Mouse (Mus musculus) hindbrain, embryonic 12.5 days (tissue): ENCODE results near the gene Yipf3. TPM values are rescaled to one million over a fixed set of nuclear protein-coding genes. Genes with fewer than 3 reads are reported as not detected.
A peak's percentile ranks its signal among the peaks of the same experiment; 100 is the strongest.

ENCODE experiments used
- ATAC-seq: fragments of 200-750 bp; cut with Nextera tagmentation; 2 replicates; pipeline ENCODE4 v1.8.0; 2017; ENCODE audit warnings: moderate TSS enrichment; ENCODE audit not compliant: low FRiP score
- H3K27ac ChIP-seq: fragments of 300-500 bp; sonication (generic); 2 replicates; pipeline ENCODE4 v1.5.1; 2016; ENCODE audit warnings: mild to moderate bottlenecking
- H3K27me3 ChIP-seq: fragments of 300-500 bp; sonication (generic); 2 replicates; pipeline ENCODE4 v1.6.1; 2016; ENCODE audit warnings: mild to moderate bottlenecking
- H3K36me3 ChIP-seq: fragments of 300-500 bp; sonication (generic); 2 replicates; pipeline ENCODE4 v1.6.1; 2016; ENCODE audit warnings: mild to moderate bottlenecking
- H3K4me1 ChIP-seq: fragments of 300-500 bp; sonication (generic); 2 replicates; pipeline ENCODE4 v1.6.1; 2016
- H3K4me2 ChIP-seq: fragments of 300-500 bp; sonication (generic); replicated peaks from 2 replicates; pipeline ENCODE4 v1.6.1; 2016; ENCODE audit warnings: mild to moderate bottlenecking
- H3K4me3 ChIP-seq: fragments of 300-500 bp; sonication (generic); 2 replicates; pipeline ENCODE4 v1.5.1; 2016; ENCODE audit warnings: mild to moderate bottlenecking
- H3K9ac ChIP-seq: fragments of 300-500 bp; sonication (generic); 2 replicates; pipeline ENCODE4 v1.6.1; 2016; ENCODE audit warnings: mild to moderate bottlenecking, moderate library complexity
- H3K9me3 ChIP-seq: fragments of 300-500 bp; sonication (generic); replicated peaks from 2 replicates; pipeline ENCODE4 v1.6.1; 2016; ENCODE audit warnings: mild to moderate bottlenecking
- WGBS: fragments of 180-500 bp; shearing (Covaris S2); methylation state at CpG from one replicate; pipeline ENCODE4 v1.1.7; 2016; 5-methylcytosine and 5-hydroxymethylcytosine counted together
- polyA plus RNA-seq: library from polyadenylated mRNA; unstranded; fragments of >200 nt; fragmentation: Nextera tagmentation; extraction: Ambion mirVana; gene quantifications from 2 replicates; pipeline ENCODE4 v1.2.1, GENCODE M21; 2016

The Yipf3 gene
- polyA plus RNA-seq, 1 experiment from 2014 or later: 77.2 TPM

DNA sequence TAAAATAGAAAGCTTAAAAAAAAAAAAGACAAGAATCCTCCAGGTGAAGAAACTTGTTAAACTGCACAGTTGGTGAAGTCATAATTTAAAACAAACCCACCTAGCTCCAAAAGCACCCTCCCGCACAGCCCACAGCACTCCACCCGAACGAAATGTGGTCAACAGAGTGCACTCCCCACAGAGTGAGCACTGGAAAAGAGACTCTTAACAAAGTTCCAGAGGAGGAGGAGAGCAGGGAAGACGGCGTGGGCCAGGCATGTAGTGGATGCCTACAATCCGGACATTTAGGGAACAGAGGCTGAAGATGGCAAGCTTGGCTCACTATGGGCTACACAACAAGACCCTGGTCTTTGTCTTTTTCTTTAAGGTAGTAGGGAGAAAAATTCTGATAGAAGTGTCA is 27.2 kb downstream of the Yipf3 start:
- Histone ChIP-seq H3K4me2 (no peak overlapping the region), H3K4me3 (no peak overlapping the region), H3K4me1 (peaks cover 4% of the 10 kb centered on the region; the same call in 1 of the 2 replicates), H3K27me3 (no peaks in the 10 kb centered on the region), H3K9me3 (no peaks in the 10 kb centered on the region), H3K27ac (no peak overlapping the region), H3K36me3 (peaks cover 46% of the 10 kb centered on the region), H3K9ac (no peak overlapping the region)
- WGBS: 80% methylated on average over 6 of the region's 6 CpGs
- no peak for ATAC-seq

DNA sequence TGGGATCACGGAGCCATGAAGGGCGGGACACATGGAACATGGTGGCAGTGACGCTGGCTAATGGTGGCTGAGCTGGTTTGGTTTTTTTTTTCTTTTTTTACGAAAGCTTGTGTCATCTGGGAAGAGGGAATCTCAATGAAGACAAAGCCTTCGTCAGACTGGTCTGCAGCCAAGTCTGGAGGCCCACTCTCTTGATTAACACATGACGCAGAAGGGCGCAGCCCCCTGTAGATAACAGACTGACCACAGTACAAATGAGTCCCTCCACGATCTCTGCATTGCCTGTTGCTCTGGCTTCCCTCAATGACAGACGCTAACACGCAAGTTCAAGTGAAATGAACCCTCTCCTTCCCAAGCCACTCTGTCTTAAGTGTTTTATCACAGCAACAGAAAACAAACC is 27.6 kb downstream of the Yipf3 start:
- H3K36me3 ChIP-seq: peaks cover 44% of the 10 kb centered on the region
- H3K4me2 ChIP-seq: no peak overlapping the region
- H3K4me3 ChIP-seq: no peak overlapping the region
- no peak overlapping the region for H3K27ac ChIP-seq
- H3K27me3 ChIP-seq: no peaks in the 10 kb centered on the region
- no peaks in the 10 kb centered on the region for H3K9me3 ChIP-seq
- WGBS: 90% methylated on average over 10 of the region's 10 CpGs
- ATAC-seq: no peak
- H3K4me1 ChIP-seq: peaks cover 4% of the 10 kb centered on the region; the same call in 1 of the 2 replicates
- no peak overlapping the region for H3K9ac ChIP-seq

DNA sequence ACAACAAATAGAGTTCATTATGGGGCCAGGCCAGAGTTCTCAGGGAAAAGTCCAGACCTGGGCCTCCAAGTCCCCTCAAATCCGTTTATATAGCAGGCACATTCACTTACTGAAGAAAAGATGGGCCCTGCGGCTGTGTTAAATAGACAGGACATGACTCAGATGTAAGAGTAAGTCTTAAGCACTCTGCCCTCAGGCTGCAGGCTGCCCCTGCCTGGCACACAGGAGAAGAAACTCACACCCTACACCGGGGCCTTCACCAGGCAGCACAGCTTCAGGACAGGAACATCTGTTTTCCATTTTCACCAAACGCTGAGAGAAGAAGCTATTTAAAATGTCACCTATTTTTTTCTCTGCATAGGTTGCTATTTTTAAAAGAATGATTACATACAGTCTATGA is 29.7 kb downstream of the Yipf3 start:
- WGBS: 77% methylated on average over 4 of the region's 4 CpGs
- Histone ChIP-seq H3K4me3 (no peak overlapping the region), H3K36me3 (peaks cover 36% of the 10 kb centered on the region), H3K27ac (no peak overlapping the region), H3K9ac (no peak overlapping the region), H3K27me3 (no peaks in the 10 kb centered on the region), H3K9me3 (no peaks in the 10 kb centered on the region), H3K4me1 (peaks cover 18% of the 10 kb centered on the region), H3K4me2 (no peak overlapping the region)
- ATAC-seq: no peak

DNA sequence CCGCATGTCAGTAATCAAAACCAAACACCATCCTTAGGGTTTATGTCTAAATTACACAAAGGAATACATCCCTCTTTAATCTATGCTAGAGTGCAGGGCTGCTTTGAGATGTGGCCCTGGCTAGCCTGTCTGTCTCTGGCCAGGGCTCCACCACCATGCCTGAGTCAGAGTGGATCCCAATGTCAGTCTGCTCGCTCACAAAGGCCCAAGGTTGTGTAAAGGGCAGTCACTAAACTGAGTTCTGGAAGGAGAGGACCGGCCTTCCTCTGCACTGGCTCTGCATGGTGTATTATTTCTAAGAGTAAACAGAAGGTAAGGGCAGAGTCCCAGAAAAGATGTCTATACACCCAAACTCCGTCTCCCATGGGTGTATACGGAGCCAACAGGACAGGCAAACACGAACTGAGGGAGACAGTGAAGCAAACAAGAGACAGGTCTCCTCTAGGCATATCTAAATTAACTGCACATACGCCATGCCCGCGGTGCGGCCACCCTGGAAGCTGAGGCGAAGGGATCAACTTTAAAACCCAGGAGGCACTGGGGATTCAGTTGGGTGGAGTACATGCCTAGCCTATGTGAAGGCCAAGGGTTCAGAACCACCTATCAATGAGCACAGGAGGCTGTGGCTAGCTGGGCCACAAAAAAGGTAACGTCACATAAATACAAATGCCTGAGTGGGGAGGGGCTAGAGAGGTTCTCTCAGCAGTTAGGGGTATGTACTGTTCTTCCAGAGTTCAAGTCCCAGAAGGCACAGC is 30.3 kb downstream of the Yipf3 start:
- no peak overlapping the region for H3K4me3 ChIP-seq
- peaks cover 19% of the 10 kb centered on the region for H3K4me1 ChIP-seq
- no peaks in the 10 kb centered on the region for H3K27me3 ChIP-seq
- no peaks in the 10 kb centered on the region for H3K9me3 ChIP-seq
- ATAC-seq: no peak
- H3K9ac ChIP-seq: no peak overlapping the region
- H3K4me2 ChIP-seq: no peak overlapping the region
- 79% methylated on average over 12 of the region's 12 CpGs for WGBS
- no peak overlapping the region for H3K27ac ChIP-seq
- H3K36me3 ChIP-seq: peaks cover 36% of the 10 kb centered on the region

DNA sequence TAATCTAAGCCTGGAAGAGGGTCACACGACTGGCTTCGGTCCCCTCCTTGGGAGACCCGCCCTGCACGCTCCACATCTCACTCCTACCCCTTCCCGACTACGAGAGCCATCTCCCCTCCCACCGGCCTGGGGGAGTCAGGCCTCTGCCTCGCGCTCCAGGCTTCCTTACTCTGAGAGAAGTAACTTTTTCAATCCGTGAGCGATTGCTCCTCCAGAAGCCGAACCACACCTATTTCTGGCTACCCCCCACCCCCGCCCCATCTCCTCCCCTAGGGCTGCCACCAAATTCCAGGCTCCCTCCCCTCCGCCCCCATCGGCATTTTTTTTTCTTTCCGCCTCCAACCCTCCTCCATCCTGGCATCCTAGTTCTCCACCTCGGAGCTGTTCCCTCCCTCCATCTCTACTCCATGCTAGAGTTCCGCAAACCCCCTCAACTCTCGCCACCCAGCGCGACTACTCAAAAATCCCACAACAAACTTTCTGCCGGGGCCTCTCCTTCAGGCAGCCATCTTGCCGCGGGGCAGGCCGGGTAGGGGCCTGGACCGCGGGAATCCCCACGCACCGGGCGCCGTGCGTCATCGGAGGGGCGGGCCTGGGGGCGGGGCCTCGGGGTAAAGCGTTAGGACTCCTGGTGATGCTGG is 34.7 kb downstream of the Yipf3 start, which contains the start of gene Tjap1:
Tjap1 (minus strand) TSS at position 544 of the 641 bp plus-strand sequence.
- Histone ChIP-seq H3K36me3 (peaks cover 19% of the 10 kb centered on the region), H3K4me2 (peak within 1 kb of the TSS; percentile 94), H3K4me1 (peaks cover 23% of the 10 kb centered on the region), H3K9me3 (no peaks in the 10 kb centered on the region), H3K27ac (peak within 1 kb of the TSS; percentile 58), H3K9ac (peak within 1 kb of the TSS; percentile 77), H3K27me3 (no peaks in the 10 kb centered on the region), H3K4me3 (peak within 1 kb of the TSS; percentile 65)
- peak; percentile 96 for ATAC-seq
- under 1% methylated on average over 36 of the region's 37 CpGs for WGBS

DNA sequence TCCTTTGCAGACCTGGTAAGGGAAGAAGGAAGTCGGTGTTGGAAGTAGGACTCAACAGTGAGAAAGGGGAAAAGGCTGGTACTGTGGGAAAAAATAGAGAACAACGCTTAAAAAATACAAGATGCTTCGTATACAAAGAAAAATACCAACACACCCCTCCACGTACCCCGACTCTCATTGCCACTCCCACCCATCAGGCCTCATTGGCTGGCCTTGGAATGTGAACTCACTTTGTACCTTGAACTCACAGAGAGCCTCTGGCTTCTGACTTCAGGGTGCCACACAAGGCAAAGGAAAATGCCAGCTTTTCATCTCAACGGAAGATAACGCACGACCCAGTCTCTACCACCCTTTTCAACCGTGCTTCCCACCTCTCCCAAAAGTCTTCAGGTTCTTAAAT is 35.3 kb downstream of the Yipf3 start:
- 29% methylated on average over 9 of the region's 9 CpGs for WGBS
- peaks cover 24% of the 10 kb centered on the region for H3K4me1 ChIP-seq
- H3K27ac ChIP-seq: 0 out of 2 replicates have a peak overlapping the region, but pooled peaks have one; percentile 58
- H3K9me3 ChIP-seq: no peaks in the 10 kb centered on the region
- no peak overlapping the region for H3K9ac ChIP-seq
- H3K36me3 ChIP-seq: peaks cover 17% of the 10 kb centered on the region; the same call in 1 of the 2 replicates
- no peak; the same call in 1 of the 2 replicates for ATAC-seq
- H3K4me2 ChIP-seq: peak overlapping the region; percentile 94
- H3K4me3 ChIP-seq: peak overlapping the region; percentile 65
- H3K27me3 ChIP-seq: no peaks in the 10 kb centered on the region

DNA sequence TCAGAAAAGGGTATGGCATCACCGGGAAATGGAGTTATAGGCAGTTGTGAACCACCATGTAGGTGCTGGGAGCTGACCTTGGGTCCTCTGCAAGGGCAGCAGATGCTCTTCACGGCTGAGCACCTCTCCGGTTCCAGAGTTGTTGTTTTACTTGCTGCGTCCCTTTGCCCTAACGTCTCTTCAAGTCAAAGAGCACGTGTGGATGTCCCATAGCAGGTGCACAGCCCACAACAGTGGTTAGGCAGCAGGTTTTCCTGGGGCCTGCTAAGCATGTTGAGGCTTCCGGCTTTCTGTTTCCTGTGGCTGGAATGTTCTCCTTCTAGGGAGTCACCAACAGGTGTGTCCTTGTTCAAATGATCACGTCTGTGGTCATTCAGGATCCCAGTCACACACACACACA is 36.0 kb downstream of the Yipf3 start:
- H3K36me3 ChIP-seq: peaks cover 10% of the 10 kb centered on the region; the same call in 1 of the 2 replicates
- H3K4me2 ChIP-seq: no peak overlapping the region
- no peak overlapping the region for H3K4me3 ChIP-seq
- H3K27me3 ChIP-seq: no peaks in the 10 kb centered on the region
- H3K4me1 ChIP-seq: peaks cover 22% of the 10 kb centered on the region
- no peaks in the 10 kb centered on the region for H3K9me3 ChIP-seq
- ATAC-seq: no peak
- 86% methylated on average over 8 of the region's 8 CpGs for WGBS
- H3K27ac ChIP-seq: no peak overlapping the region
- no peak overlapping the region for H3K9ac ChIP-seq

DNA sequence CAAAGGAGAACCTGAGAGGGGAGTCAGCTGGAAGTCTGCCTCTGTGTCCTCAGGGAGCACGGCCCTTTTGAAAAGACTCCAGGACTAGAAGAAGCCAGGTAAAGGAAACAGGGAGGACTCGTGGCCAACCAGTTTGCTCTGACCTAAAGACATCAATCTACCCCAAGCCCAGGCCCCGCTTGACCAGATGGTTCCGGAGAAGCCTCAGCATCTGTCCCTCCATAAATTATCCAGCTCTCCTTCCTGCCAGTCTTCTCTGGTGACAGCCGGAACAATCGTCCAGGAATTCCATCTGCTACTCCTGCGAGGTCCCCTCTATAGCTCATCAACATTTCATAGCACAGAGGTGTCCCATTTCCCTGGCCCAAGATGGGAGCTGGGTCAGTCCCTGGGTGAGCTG is 36.8 kb downstream of the Yipf3 start:
- no peak overlapping the region for H3K4me3 ChIP-seq
- peaks cover 22% of the 10 kb centered on the region for H3K4me1 ChIP-seq
- H3K27ac ChIP-seq: no peak overlapping the region
- H3K4me2 ChIP-seq: no peak overlapping the region
- 48% methylated on average over 7 of the region's 7 CpGs for WGBS
- no peaks in the 10 kb centered on the region for H3K27me3 ChIP-seq
- no peak for ATAC-seq
- H3K36me3 ChIP-seq: peaks cover 3% of the 10 kb centered on the region; the same call in 1 of the 2 replicates
- H3K9ac ChIP-seq: no peak overlapping the region; the same call in 1 of the 2 replicates
- no peaks in the 10 kb centered on the region for H3K9me3 ChIP-seq

DNA sequence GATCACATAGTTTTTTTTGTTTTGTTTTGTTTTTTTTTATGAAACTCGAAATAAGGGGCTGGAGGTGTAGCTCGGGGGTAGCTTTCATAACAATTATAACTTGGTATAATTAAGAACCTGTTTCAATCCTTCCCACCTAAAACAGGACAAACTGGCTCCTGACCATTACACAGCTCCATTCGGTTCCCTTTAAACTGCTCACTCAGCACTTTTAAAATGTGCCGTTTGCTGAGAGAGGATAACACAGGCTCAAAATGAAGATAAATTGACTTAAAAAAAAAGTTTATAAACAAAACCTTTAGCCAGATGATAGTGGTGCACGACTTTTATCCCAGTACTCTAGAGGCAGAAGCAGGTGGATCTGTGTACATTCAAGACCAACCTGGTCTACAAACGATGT is 37.5 kb downstream of the Yipf3 start:
- Histone ChIP-seq H3K27me3 (no peaks in the 10 kb centered on the region), H3K9ac (no peak overlapping the region), H3K36me3 (no peaks in the 10 kb centered on the region), H3K4me1 (peaks cover 22% of the 10 kb centered on the region), H3K27ac (no peak overlapping the region), H3K4me3 (no peak overlapping the region), H3K4me2 (no peak overlapping the region), H3K9me3 (no peaks in the 10 kb centered on the region)
- WGBS: 71% methylated on average over 6 of the region's 6 CpGs
- ATAC-seq: no peak

DNA sequence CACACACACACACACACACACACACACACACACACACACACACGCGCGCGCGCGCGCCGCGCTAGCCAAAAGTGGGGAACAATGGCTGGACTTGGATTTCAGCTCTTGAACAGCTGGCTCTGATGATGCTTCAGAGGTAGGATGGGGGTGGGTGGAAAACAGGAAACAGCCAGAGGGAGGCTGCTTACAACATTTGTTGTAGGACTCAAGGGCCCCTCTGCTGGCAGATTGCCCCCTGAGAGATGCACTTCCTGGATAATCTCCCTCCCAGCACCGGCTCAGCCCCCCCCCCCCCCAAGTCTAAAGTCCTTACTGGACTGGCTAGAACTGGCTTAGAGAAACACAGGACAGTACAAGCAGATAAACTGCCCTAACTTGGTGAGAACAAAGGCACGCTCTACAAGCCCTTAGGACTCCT is 39.8 kb downstream of the Yipf3 start:
- no peak overlapping the region; the same call in 1 of the 2 replicates for H3K9ac ChIP-seq
- peaks cover 7% of the 10 kb centered on the region; the same call in 1 of the 2 replicates for H3K4me1 ChIP-seq
- no peaks in the 10 kb centered on the region for H3K9me3 ChIP-seq
- H3K4me3 ChIP-seq: no peak overlapping the region
- no peak overlapping the region; the same call in 1 of the 2 replicates for H3K27ac ChIP-seq
- no peaks in the 10 kb centered on the region for H3K36me3 ChIP-seq
- WGBS: 77% methylated on average over 11 of the region's 11 CpGs
- H3K4me2 ChIP-seq: 0 out of 2 replicates have a peak overlapping the region, but pooled peaks have one; percentile 17
- ATAC-seq: no peak
- 0 out of 2 replicates have a peak, but pooled peaks cover 7% of the 10 kb centered on the region for H3K27me3 ChIP-seq

DNA sequence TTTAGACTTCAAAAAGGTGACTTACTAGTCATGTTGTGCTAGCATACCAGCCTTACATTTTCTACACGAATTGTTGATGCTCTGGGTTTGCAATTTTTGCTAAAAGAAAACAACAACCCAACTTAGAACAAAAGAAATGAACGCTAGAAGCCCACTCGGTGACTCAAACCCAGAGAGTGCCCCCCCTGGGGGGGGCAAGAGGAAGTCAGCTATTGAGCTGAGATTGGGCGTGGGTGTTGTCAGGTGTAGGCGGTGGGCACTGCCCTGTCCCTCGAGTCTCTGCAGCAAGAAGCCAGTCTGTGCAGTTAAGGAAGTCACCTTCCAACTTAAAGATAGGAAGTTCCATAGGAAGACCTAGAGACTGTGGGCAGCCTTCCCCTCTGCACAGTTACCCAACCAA is 48.7 kb downstream of the Yipf3 start:
- H3K27ac ChIP-seq: no peak overlapping the region
- H3K9ac ChIP-seq: no peak overlapping the region
- H3K4me3 ChIP-seq: no peak overlapping the region
- ATAC-seq: no peak
- WGBS: 60% methylated on average over 6 of the region's 6 CpGs
- peaks cover 84% of the 10 kb centered on the region for H3K27me3 ChIP-seq
- peaks cover 19% of the 10 kb centered on the region for H3K4me1 ChIP-seq
- no peaks in the 10 kb centered on the region for H3K36me3 ChIP-seq
- H3K4me2 ChIP-seq: peak overlapping the region; percentile 97; the same call in 1 of the 2 replicates
- H3K9me3 ChIP-seq: no peaks in the 10 kb centered on the region

DNA sequence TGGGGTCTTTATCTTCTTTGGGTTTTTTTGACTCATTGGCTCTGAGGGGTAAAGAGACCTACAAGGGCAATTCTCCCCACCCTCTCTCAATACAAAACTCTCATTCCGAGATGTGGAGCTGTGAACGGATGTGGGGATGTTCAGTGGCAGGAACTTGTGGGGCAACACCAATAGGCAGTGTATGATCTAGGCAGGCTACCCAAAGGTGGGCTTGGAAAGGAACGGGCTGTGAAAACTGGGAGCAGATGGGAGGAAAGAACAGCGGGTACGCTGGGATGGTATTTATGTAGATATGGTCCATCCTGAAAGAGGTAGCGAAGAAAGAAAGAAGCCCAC is 49.1 kb downstream of the Yipf3 start:
- 11% methylated on average over 6 of the region's 6 CpGs for WGBS
- no peak for ATAC-seq
- peaks cover 80% of the 10 kb centered on the region for H3K27me3 ChIP-seq
- no peak overlapping the region for H3K27ac ChIP-seq
- H3K9me3 ChIP-seq: no peaks in the 10 kb centered on the region
- H3K36me3 ChIP-seq: no peaks in the 10 kb centered on the region
- peak overlapping the region; percentile 75 for H3K9ac ChIP-seq
- peak overlapping the region; percentile 66 for H3K4me3 ChIP-seq
- peaks cover 19% of the 10 kb centered on the region for H3K4me1 ChIP-seq
- peak overlapping the region; percentile 97 for H3K4me2 ChIP-seq
